Mouse (Mus musculus): Measurements from ENCODE around the gene Rorc. TPM values are rescaled to one million over a fixed set of nuclear protein-coding genes. Genes with fewer than 3 reads are reported as not detected.

The Rorc gene
- polyA plus RNA-seq, 1 experiment from 2014 or later: 5.6 TPM

DNA sequence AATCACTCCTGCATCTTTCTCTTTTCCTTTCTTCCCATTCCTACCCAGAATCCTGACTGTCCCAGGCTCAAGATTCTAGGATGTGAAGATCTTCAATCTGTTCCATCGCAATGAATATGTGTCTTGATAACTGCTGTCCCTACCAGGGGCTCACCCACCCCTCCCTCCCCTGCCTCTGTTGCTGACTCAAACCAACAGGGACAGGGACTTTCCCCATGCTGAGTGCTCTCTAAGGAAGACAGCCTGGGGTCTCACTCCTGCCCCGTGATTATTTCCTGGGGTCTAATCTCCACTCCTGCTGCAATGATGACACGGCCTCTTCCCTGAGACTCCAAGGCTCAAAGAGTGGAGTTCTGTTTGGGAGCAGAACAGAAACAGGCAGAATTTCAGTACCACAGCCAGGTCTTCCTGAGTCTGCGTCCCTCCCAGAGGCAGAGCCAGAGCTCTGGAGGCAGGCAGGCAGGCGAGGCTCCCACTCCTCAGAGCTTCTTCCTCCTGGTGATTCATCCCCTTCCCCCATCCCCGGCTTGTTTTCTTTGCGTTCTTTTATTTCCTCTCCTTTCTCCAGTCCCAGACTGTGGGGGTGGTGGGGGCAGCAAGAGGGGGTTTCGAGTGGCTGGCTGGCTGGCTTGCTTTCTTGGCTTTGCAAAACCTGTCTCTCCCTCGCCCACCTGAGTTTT, 7.4 kb downstream of the Rorc start:
- no peak overlapping the region for H3K4me3 ChIP-seq (ENCODE audit: low read depth, low read length)
- ATAC-seq (no peak), DNase-seq (ENCODE audit: low spot score) (no peak)
- no peak overlapping the region for H3K4me2 ChIP-seq (replicated peaks; ENCODE audit: low read depth, low read length)
- 23% methylated on average over 9 of the region's 9 CpGs for WGBS
- no peaks in the 10 kb centered on the region for H3K9me3 ChIP-seq (ENCODE audit: low read length)
- H3K27me3 ChIP-seq (replicated peaks; ENCODE audit: insufficient read depth, low read length): no peaks in the 10 kb centered on the region
- H3K27ac ChIP-seq (ENCODE audit: low read length): no peak overlapping the region
- H3K9ac ChIP-seq (replicated peaks; ENCODE audit: low read depth): no peak overlapping the region
- H3K36me3 ChIP-seq (ENCODE audit: insufficient read depth, low read length): no peaks in the 10 kb centered on the region
- H3K4me1 ChIP-seq (ENCODE audit: insufficient read depth, low read depth, low read length): no peaks in the 10 kb centered on the region
- TF ChIP-seq EP300 (IDR thresholded peaks at IDR 0.05) (no peak), CTCF (IDR thresholded peaks at IDR 0.05) (no peak)

DNA sequence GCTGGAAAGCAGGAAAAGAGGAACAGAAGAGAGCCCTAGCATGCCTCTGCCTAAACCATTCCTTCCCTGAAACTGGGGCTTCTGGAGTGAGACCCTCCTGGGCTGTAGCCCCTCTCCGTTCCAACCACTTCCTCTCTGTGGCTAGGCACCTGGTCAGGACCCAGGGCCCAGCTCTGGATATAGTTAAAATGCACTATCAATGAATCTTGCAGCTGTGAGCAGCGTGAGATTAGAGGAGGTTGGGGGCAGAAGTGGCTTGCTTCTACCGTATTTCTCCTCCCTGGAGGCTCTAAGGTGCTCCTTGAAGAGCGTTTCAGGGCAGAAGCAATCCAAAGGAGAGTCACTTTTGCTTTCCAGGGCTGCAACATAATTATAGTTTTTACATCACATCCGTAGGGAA, 9.7 kb downstream of the Rorc start:
- no peaks in the 10 kb centered on the region for H3K9me3 ChIP-seq (ENCODE audit: low read length)
- H3K27me3 ChIP-seq (replicated peaks; ENCODE audit: insufficient read depth, low read length): no peaks in the 10 kb centered on the region
- H3K27ac ChIP-seq (ENCODE audit: low read length): no peak overlapping the region
- no peak overlapping the region for H3K4me2 ChIP-seq (replicated peaks; ENCODE audit: low read depth, low read length)
- DNase-seq (ENCODE audit: low spot score) (no peak), ATAC-seq (no peak)
- no peaks in the 10 kb centered on the region for H3K4me1 ChIP-seq (ENCODE audit: insufficient read depth, low read depth, low read length)
- H3K36me3 ChIP-seq (ENCODE audit: insufficient read depth, low read length): no peaks in the 10 kb centered on the region
- H3K9ac ChIP-seq (replicated peaks; ENCODE audit: low read depth): no peak overlapping the region
- TF ChIP-seq EP300 (IDR thresholded peaks at IDR 0.05): no peak
- no peak for TF ChIP-seq CTCF (IDR thresholded peaks at IDR 0.05)
- H3K4me3 ChIP-seq (ENCODE audit: low read depth, low read length): no peak overlapping the region
- 57% methylated on average over 5 of the region's 5 CpGs for WGBS

DNA sequence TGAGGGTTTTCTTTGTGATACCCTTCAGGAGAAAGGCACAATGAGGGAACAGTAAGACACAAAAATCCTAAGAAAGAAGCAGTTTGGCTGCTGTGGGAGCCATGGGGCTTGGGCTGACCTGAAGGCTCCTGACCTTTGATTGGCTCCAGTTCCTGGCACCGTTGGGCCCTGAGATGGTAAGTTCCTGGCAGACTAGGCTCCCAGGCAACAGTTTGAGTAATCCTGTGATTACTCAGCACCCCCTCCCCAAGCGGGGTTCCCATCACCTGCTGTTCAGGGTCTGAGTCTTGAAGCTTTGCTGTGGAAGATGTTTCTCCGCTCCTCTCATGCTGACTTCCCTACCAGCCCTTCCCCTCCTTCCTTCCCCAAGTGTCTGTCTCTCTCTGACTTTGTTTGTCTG, 10.9 kb downstream of the Rorc start:
- Histone ChIP-seq H3K4me2 (replicated peaks; ENCODE audit: low read depth, low read length) (no peak overlapping the region), H3K9ac (replicated peaks; ENCODE audit: low read depth) (no peak overlapping the region), H3K36me3 (ENCODE audit: insufficient read depth, low read length) (no peaks in the 10 kb centered on the region), H3K9me3 (ENCODE audit: low read length) (no peaks in the 10 kb centered on the region), H3K4me1 (ENCODE audit: insufficient read depth, low read depth, low read length) (no peaks in the 10 kb centered on the region), H3K27ac (ENCODE audit: low read length) (no peak overlapping the region), H3K27me3 (replicated peaks; ENCODE audit: insufficient read depth, low read length) (no peaks in the 10 kb centered on the region), H3K4me3 (ENCODE audit: low read depth, low read length) (no peak overlapping the region)
- TF ChIP-seq EP300 (IDR thresholded peaks at IDR 0.05) (no peak), CTCF (IDR thresholded peaks at IDR 0.05) (no peak)
- ATAC-seq: no peak
- no peak for DNase-seq (ENCODE audit: low spot score)
- WGBS: 49% methylated on average over 3 of the region's 3 CpGs

DNA sequence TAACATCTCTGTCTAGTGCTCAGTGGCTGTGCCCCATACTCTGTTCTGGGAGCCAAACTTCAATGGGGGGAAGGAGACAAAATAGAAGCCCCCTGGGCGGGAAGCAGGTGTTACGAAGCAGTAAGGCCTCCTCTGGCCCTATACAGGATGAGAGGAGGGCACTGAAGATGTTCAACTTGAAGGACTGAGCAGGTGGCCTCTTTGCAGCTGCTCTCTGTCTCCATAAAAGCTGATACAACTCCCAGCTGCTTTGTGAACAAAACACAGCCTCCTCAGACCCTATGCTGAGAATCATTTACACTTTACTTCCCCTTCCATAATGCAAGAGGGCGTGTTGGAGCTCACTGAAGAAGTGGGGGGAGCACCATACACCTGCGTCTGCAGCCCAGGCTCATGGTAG, 14.1 kb downstream of the Rorc start:
- Histone ChIP-seq H3K4me2 (replicated peaks; ENCODE audit: low read depth, low read length) (no peak overlapping the region), H3K9ac (replicated peaks; ENCODE audit: low read depth) (no peak overlapping the region), H3K4me1 (ENCODE audit: insufficient read depth, low read depth, low read length) (no peaks in the 10 kb centered on the region), H3K9me3 (ENCODE audit: low read length) (no peaks in the 10 kb centered on the region), H3K27ac (ENCODE audit: low read length) (no peak overlapping the region), H3K36me3 (ENCODE audit: insufficient read depth, low read length) (no peaks in the 10 kb centered on the region), H3K4me3 (ENCODE audit: low read depth, low read length) (no peak overlapping the region), H3K27me3 (replicated peaks; ENCODE audit: insufficient read depth, low read length) (no peaks in the 10 kb centered on the region)
- DNase-seq (ENCODE audit: low spot score): no peak
- WGBS: 50% methylated on average over 4 of the region's 4 CpGs
- TF ChIP-seq EP300 (IDR thresholded peaks at IDR 0.05) (no peak), CTCF (IDR thresholded peaks at IDR 0.05) (no peak)
- ATAC-seq: no peak

DNA sequence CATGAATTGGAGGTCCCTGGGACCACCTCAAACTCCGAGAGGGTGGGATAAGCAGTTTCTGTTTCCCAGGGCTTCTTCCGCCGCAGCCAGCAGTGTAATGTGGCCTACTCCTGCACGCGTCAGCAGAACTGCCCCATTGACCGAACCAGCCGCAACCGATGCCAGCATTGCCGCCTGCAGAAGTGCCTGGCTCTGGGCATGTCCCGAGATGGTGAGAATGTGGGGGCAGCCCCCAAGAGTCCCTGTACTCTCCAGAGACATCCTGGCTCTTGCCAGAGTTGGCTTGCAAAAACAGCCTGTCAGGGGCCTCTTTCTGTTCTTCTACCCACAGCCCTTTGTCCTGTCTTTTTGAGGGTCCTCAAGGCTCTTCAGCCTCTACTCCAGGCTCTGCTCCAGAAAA, 14.8 kb downstream of the Rorc start:
- Histone ChIP-seq H3K4me3 (ENCODE audit: low read depth, low read length) (no peak overlapping the region), H3K9ac (replicated peaks; ENCODE audit: low read depth) (no peak overlapping the region), H3K4me2 (replicated peaks; ENCODE audit: low read depth, low read length) (no peak overlapping the region), H3K27me3 (replicated peaks; ENCODE audit: insufficient read depth, low read length) (no peaks in the 10 kb centered on the region), H3K36me3 (ENCODE audit: insufficient read depth, low read length) (no peaks in the 10 kb centered on the region), H3K4me1 (ENCODE audit: insufficient read depth, low read depth, low read length) (no peaks in the 10 kb centered on the region), H3K9me3 (ENCODE audit: low read length) (no peaks in the 10 kb centered on the region), H3K27ac (ENCODE audit: low read length) (no peak overlapping the region)
- 91% methylated on average over 10 of the region's 10 CpGs for WGBS
- no peak for TF ChIP-seq EP300 (IDR thresholded peaks at IDR 0.05)
- TF ChIP-seq CTCF (IDR thresholded peaks at IDR 0.05): no peak
- no peak for DNase-seq (ENCODE audit: low spot score)
- no peak for ATAC-seq

DNA sequence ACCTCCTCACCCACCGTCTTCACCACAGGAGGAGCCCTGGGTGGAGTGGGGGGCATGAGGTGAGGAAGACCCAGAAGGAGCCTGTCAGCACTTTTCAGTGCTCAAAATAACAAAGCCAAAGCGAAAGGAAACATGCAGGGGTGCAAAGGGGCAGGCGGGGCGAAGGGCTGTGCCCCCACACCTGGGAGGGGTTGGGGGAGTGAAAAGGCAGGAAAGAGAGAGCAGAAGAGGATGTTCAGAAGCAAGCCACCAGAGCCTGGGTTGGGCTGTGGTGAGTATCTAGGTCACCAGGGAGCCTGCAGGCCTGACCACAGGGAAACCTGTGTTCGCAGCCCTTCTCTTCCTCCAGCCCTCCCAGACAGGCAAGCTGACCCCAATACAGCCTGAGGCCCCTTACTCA, 15.5 kb downstream of the Rorc start:
- Histone ChIP-seq H3K27ac (ENCODE audit: low read length) (no peak overlapping the region), H3K4me3 (ENCODE audit: low read depth, low read length) (no peak overlapping the region), H3K4me1 (ENCODE audit: insufficient read depth, low read depth, low read length) (no peaks in the 10 kb centered on the region), H3K36me3 (ENCODE audit: insufficient read depth, low read length) (no peaks in the 10 kb centered on the region), H3K9me3 (ENCODE audit: low read length) (no peaks in the 10 kb centered on the region), H3K4me2 (replicated peaks; ENCODE audit: low read depth, low read length) (no peak overlapping the region), H3K9ac (replicated peaks; ENCODE audit: low read depth) (no peak overlapping the region), H3K27me3 (replicated peaks; ENCODE audit: insufficient read depth, low read length) (no peaks in the 10 kb centered on the region)
- WGBS: 73% methylated on average over 4 of the region's 5 CpGs
- DNase-seq (ENCODE audit: low spot score) (no peak), ATAC-seq (no peak)
- TF ChIP-seq EP300 (IDR thresholded peaks at IDR 0.05): no peak
- no peak for TF ChIP-seq CTCF (IDR thresholded peaks at IDR 0.05)

DNA sequence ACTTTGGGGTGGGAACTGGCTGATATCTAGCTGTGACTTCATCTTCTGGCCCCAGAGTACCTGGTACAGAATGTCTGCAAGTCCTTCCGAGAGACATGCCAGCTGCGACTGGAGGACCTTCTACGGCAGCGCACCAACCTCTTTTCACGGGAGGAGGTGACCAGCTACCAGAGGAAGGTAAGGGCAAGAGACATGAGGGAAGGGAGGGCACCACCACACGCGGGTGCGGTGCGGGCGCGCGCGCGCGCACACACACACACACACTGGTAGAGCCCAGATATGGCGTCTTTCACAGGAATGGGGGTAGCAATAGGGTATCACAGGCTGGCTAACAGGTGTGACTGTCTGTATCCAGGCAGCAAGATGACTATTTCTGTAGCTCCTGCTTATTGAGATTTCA, 16.8 kb downstream of the Rorc start:
- 92% methylated on average over 16 of the region's 16 CpGs for WGBS
- TF ChIP-seq EP300 (IDR thresholded peaks at IDR 0.05): no peak
- TF ChIP-seq CTCF (IDR thresholded peaks at IDR 0.05): no peak
- Histone ChIP-seq H3K36me3 (ENCODE audit: insufficient read depth, low read length) (no peaks in the 10 kb centered on the region), H3K27ac (ENCODE audit: low read length) (no peak overlapping the region), H3K9me3 (ENCODE audit: low read length) (no peaks in the 10 kb centered on the region), H3K4me1 (ENCODE audit: insufficient read depth, low read depth, low read length) (no peaks in the 10 kb centered on the region), H3K27me3 (replicated peaks; ENCODE audit: insufficient read depth, low read length) (no peaks in the 10 kb centered on the region), H3K9ac (replicated peaks; ENCODE audit: low read depth) (no peak overlapping the region), H3K4me2 (replicated peaks; ENCODE audit: low read depth, low read length) (no peak overlapping the region), H3K4me3 (ENCODE audit: low read depth, low read length) (no peak overlapping the region)
- ATAC-seq (no peak), DNase-seq (ENCODE audit: low spot score) (no peak)

Measured in lung, postnatal 0 days (tissue).